Mouse (Mus musculus) forebrain, embryonic 16.5 days (tissue): ENCODE data around the gene Lrmda. TPM values are rescaled to one million over a fixed set of nuclear protein-coding genes. Genes with fewer than 3 reads are reported as not detected.
A peak's percentile ranks its signal among the peaks of the same experiment; 100 is the strongest.

ENCODE experiments used
- ATAC-seq: fragments of 200-750 bp; cut with Nextera tagmentation; 2 replicates; pipeline ENCODE4 v1.8.0; 2017; ENCODE audit warnings: mild to moderate bottlenecking, moderate library complexity
- H3K27ac ChIP-seq: fragments of 300-500 bp; sonication (generic); 2 replicates; pipeline ENCODE4 v1.5.1; 2014; ENCODE audit warnings: low read length, control low read depth
- H3K27me3 ChIP-seq: fragments of 300-500 bp; sonication (generic); replicated peaks from 2 replicates; pipeline ENCODE4 v1.6.1; 2014; ENCODE audit warnings: low read length; ENCODE audit not compliant: control insufficient read depth, insufficient read depth
- H3K36me3 ChIP-seq: fragments of 300-500 bp; sonication (generic); 2 replicates; pipeline ENCODE4 v1.6.1; 2014; ENCODE audit not compliant: control insufficient read depth, insufficient read depth
- H3K4me1 ChIP-seq: fragments of 300-500 bp; sonication (generic); replicated peaks from 2 replicates; pipeline ENCODE4 v1.6.1; 2014; ENCODE audit warnings: low read length; ENCODE audit not compliant: control insufficient read depth, insufficient read depth
- H3K4me2 ChIP-seq: fragments of 300-500 bp; sonication (generic); 2 replicates; pipeline ENCODE4 v1.6.1; 2014; ENCODE audit warnings: mild to moderate bottlenecking, low read length, control low read depth
- H3K4me3 ChIP-seq: fragments of 300-500 bp; sonication (generic); replicated peaks from 2 replicates; pipeline ENCODE4 v1.5.1; 2014; ENCODE audit warnings: mild to moderate bottlenecking, low read length, control low read depth
- H3K9ac ChIP-seq: fragments of 300-500 bp; sonication (generic); replicated peaks from 2 replicates; pipeline ENCODE4 v1.6.1; 2014; ENCODE audit warnings: low read depth, low read length, control low read depth
- H3K9me3 ChIP-seq: fragments of 300-500 bp; sonication (generic); 2 replicates; pipeline ENCODE4 v1.6.1; 2016; ENCODE audit warnings: low read length; ENCODE audit not compliant: control insufficient read depth
- WGBS: fragments of 180-500 bp; shearing (Covaris S2); extraction: QIAGEN DNeasy Blood & Tissue Kit; methylation state at CpG from one replicate; pipeline ENCODE4 v1.1.7; 2014; 5-methylcytosine and 5-hydroxymethylcytosine counted together
- polyA plus RNA-seq: library from polyadenylated mRNA; unstranded; fragments of >200 nt; fragmentation: Nextera tagmentation; extraction: Ambion mirVana; gene quantifications from 2 replicates; pipeline ENCODE4 v1.2.1, GENCODE M21; 2015

Lrmda gene
- polyA plus RNA-seq, 1 experiment from 2014 or later, result not detected

- H3K4me1 ChIP-seq, result peaks cover 16% of the 10 kb centered on the region
- no peaks in the 10 kb centered on the region for H3K9me3 ChIP-seq
- no peak overlapping the region for H3K4me3 ChIP-seq
- H3K27me3 ChIP-seq, result peaks cover 3% of the 10 kb centered on the region; the same call in 1 of the 2 replicates
- no peak overlapping the region for H3K9ac ChIP-seq
- H3K27ac ChIP-seq, result no peak overlapping the region
- ATAC-seq, result peak; percentile 18; the same call in 1 of the 2 replicates
- no peaks in the 10 kb centered on the region for H3K36me3 ChIP-seq
- WGBS, result 39% methylated on average over 15 of the region's 15 CpGs
- no peak overlapping the region for H3K4me2 ChIP-seq
Observed at GRCm38 (mm10) chr14:22354769-22355574, 335.5 kb downstream of the Lrmda start.

GRCm38 (mm10) chr14:22357991-22358503 is 338.5 kb downstream of the Lrmda start:
- H3K36me3 ChIP-seq, result no peaks in the 10 kb centered on the region
- no peak overlapping the region for H3K9ac ChIP-seq
- peak; percentile 79 for ATAC-seq
- whole genome bisulfite sequencing, result 5% methylated on average over 9 of the region's 9 CpGs
- no peak overlapping the region for H3K27ac ChIP-seq
- H3K4me1 ChIP-seq, result peaks cover 16% of the 10 kb centered on the region
- peaks cover 3% of the 10 kb centered on the region; the same call in 1 of the 2 replicates for H3K27me3 ChIP-seq
- no peak overlapping the region for H3K4me3 ChIP-seq
- no peaks in the 10 kb centered on the region for H3K9me3 ChIP-seq
- no peak overlapping the region for H3K4me2 ChIP-seq

GRCm38 (mm10) chr14:22364010-22364748 is 344.7 kb downstream of the Lrmda start:
- WGBS, result 58% methylated on average over 6 of the region's 6 CpGs
- no peaks in the 10 kb centered on the region; the same call in 1 of the 2 replicates for H3K4me1 ChIP-seq
- no peaks in the 10 kb centered on the region for H3K36me3 ChIP-seq
- H3K27ac ChIP-seq, result no peak overlapping the region
- no peaks in the 10 kb centered on the region; the same call in 1 of the 2 replicates for H3K27me3 ChIP-seq
- H3K9ac ChIP-seq, result no peak overlapping the region
- no peak; the same call in 1 of the 2 replicates for ATAC-seq
- no peak overlapping the region for H3K4me2 ChIP-seq
- H3K4me3 ChIP-seq, result no peak overlapping the region
- peaks cover 2% of the 10 kb centered on the region; the same call in 1 of the 2 replicates for H3K9me3 ChIP-seq

GRCm38 (mm10) chr14:22364771-22365355 is 345.4 kb downstream of the Lrmda start:
- Histone ChIP-seq H3K4me3 (no peak overlapping the region), H3K27me3 (no peaks in the 10 kb centered on the region; the same call in 1 of the 2 replicates), H3K27ac (no peak overlapping the region), H3K36me3 (no peaks in the 10 kb centered on the region), H3K4me1 (no peaks in the 10 kb centered on the region; the same call in 1 of the 2 replicates), H3K9me3 (peaks cover 2% of the 10 kb centered on the region; the same call in 1 of the 2 replicates), H3K9ac (no peak overlapping the region), H3K4me2 (no peak overlapping the region)
- peak; percentile 38 for ATAC-seq
- 32% methylated on average over 6 of the region's 6 CpGs for WGBS

GRCm38 (mm10) chr14:22367615-22368014 is 348.1 kb downstream of the Lrmda start:
- no peak overlapping the region for H3K27ac ChIP-seq
- peak; percentile 63; the same call in 1 of the 2 replicates for ATAC-seq
- WGBS, result 39% methylated on average over 4 of the region's 4 CpGs

GRCm38 (mm10) chr14:22371136-22371535 is 351.6 kb downstream of the Lrmda start:
- Histone ChIP-seq H3K4me2 (no peak overlapping the region), H3K4me3 (no peak overlapping the region), H3K9me3 (peaks cover 2% of the 10 kb centered on the region; the same call in 1 of the 2 replicates), H3K27ac (no peak overlapping the region), H3K9ac (no peak overlapping the region), H3K36me3 (no peaks in the 10 kb centered on the region), H3K27me3 (no peaks in the 10 kb centered on the region), H3K4me1 (peaks cover 4% of the 10 kb centered on the region)
- 84% methylated on average over 8 of the region's 8 CpGs for WGBS
- ATAC-seq, result no peak

More at GRCm38 (mm10) chr14:22367615-22368014, 348.1 kb downstream of the Lrmda start:
- Histone ChIP-seq H3K9me3 (peaks cover 2% of the 10 kb centered on the region; the same call in 1 of the 2 replicates), H3K27me3 (no peaks in the 10 kb centered on the region; the same call in 1 of the 2 replicates), H3K4me2 (no peak overlapping the region), H3K36me3 (no peaks in the 10 kb centered on the region), H3K9ac (no peak overlapping the region), H3K4me3 (no peak overlapping the region), H3K4me1 (no peaks in the 10 kb centered on the region; the same call in 1 of the 2 replicates)

GRCm38 (mm10) chr14:22372666-22373360 is 353.3 kb downstream of the Lrmda start:
- peaks cover 4% of the 10 kb centered on the region for H3K4me1 ChIP-seq
- no peaks in the 10 kb centered on the region for H3K27me3 ChIP-seq
- H3K27ac ChIP-seq, result no peak overlapping the region
- 77% methylated on average over 9 of the region's 9 CpGs for WGBS
- H3K9ac ChIP-seq, result no peak overlapping the region
- peaks cover 2% of the 10 kb centered on the region; the same call in 1 of the 2 replicates for H3K9me3 ChIP-seq
- no peak overlapping the region for H3K4me3 ChIP-seq
- no peak for ATAC-seq
- no peak overlapping the region for H3K4me2 ChIP-seq
- H3K36me3 ChIP-seq, result no peaks in the 10 kb centered on the region

GRCm38 (mm10) chr14:22373361-22373745 is 353.8 kb downstream of the Lrmda start:
- Histone ChIP-seq H3K9me3 (peaks cover 2% of the 10 kb centered on the region; the same call in 1 of the 2 replicates), H3K4me3 (no peak overlapping the region), H3K36me3 (no peaks in the 10 kb centered on the region), H3K27me3 (no peaks in the 10 kb centered on the region), H3K4me1 (peaks cover 4% of the 10 kb centered on the region; the same call in 1 of the 2 replicates), H3K4me2 (no peak overlapping the region), H3K9ac (no peak overlapping the region), H3K27ac (no peak overlapping the region)
- WGBS, result 61% methylated on average over 3 of the region's 3 CpGs
- ATAC-seq, result no peak
